Mouse (Mus musculus): ENCODE measurements around the gene B130006D01Rik. TPM values are rescaled to one million over a fixed set of nuclear protein-coding genes. Genes with fewer than 3 reads are reported as not detected.

The B130006D01Rik gene
- polyA plus RNA-seq, 2 experiments, result 0.34 to 1.6 TPM

DNA sequence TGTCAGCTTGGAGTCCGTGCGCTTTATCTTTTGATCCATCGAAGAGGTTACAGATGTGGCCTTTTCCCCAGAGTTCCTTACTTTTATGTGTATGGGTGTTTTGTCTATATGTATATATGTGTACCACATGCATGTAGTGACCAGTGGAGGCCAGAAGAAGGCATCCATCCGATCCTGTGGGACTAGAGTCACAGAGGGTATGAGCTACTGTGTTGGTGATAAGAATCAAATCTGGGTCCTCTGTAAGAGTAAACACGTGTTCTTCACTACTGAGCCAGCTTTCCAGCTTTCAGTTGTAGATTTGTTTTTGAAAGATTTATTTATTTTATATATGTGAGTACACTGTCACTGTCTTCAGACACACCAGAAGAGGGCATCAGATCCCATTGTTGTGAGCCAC lies 4.6 kb downstream of the B130006D01Rik start:
- Histone ChIP-seq H3K4me3 (replicated peaks; ENCODE audit: low read length) (no peak overlapping the region), H3K4me1 (ENCODE audit: control insufficient read depth, insufficient read depth, low read length) (no peaks in the 10 kb centered on the region), H3K9ac (ENCODE audit: low read depth, low read length, severe bottlenecking) (no peak overlapping the region), H3K27ac (replicated peaks; ENCODE audit: low read depth, low read length) (no peak overlapping the region), H3K4me2 (replicated peaks; ENCODE audit: low read depth, low read length, severe bottlenecking) (no peak overlapping the region), H3K36me3 (ENCODE audit: control insufficient read depth, insufficient read depth, low read length) (no peaks in the 10 kb centered on the region), H3K9me3 (ENCODE audit: control insufficient read depth, low read length) (no peaks in the 10 kb centered on the region), H3K27me3 (ENCODE audit: control insufficient read depth, insufficient read depth, low read length) (no peaks in the 10 kb centered on the region)
- TF ChIP-seq POLR2A (IDR thresholded peaks at IDR 0.05; ENCODE audit: borderline replicate concordance, extremely low read depth, insufficient read depth, insufficient read length), result no peak
- WGBS, result 92% methylated on average over 5 of the region's 5 CpGs
- no peak for ATAC-seq (ENCODE audit: low FRiP score, low read depth)
- no peak for DNase-seq (ENCODE audit: low spot score)

GRCm38 (mm10) chr11:95728916-95729907 lies 5.8 kb downstream of the B130006D01Rik start:
- no peaks in the 10 kb centered on the region for H3K4me1 ChIP-seq (ENCODE audit: control insufficient read depth, insufficient read depth, low read length)
- H3K27ac ChIP-seq (replicated peaks; ENCODE audit: low read depth, low read length), result no peak overlapping the region
- ATAC-seq (ENCODE audit: low FRiP score, low read depth) (no peak), DNase-seq (ENCODE audit: low spot score) (no peak)
- no peak for TF ChIP-seq POLR2A (IDR thresholded peaks at IDR 0.05; ENCODE audit: borderline replicate concordance, extremely low read depth, insufficient read depth, insufficient read length)
- H3K36me3 ChIP-seq (ENCODE audit: control insufficient read depth, insufficient read depth, low read length), result no peaks in the 10 kb centered on the region
- no peaks in the 10 kb centered on the region for H3K9me3 ChIP-seq (ENCODE audit: control insufficient read depth, low read length)
- WGBS, result 88% methylated on average over 11 of the region's 12 CpGs
- no peak overlapping the region for H3K4me2 ChIP-seq (replicated peaks; ENCODE audit: low read depth, low read length, severe bottlenecking)
- no peak overlapping the region for H3K4me3 ChIP-seq (replicated peaks; ENCODE audit: low read length)
- no peak overlapping the region for H3K9ac ChIP-seq (ENCODE audit: low read depth, low read length, severe bottlenecking)
- no peaks in the 10 kb centered on the region for H3K27me3 ChIP-seq (ENCODE audit: control insufficient read depth, insufficient read depth, low read length)

DNA sequence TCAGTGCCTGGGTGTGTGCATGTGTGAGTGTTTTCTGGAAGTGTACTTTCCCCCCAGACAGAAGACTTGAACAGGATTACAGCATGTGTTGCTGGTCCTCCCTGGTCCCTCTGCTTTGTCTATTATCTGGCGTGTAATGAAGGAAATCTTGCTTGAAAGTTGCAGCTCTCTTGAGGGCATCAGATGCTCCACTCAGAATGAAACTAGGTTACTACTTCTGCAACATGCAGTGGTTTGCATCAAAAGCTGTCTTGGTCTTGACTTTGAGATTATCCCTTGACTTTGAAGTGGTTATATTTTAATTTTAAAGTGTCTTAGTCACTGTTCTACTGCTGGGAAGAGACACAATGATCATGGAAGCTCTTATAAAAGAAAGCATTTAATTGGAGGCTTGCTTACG lies 11.1 kb downstream of the B130006D01Rik start:
- Histone ChIP-seq H3K9ac (ENCODE audit: low read depth, low read length, severe bottlenecking) (no peak overlapping the region), H3K27me3 (ENCODE audit: control insufficient read depth, insufficient read depth, low read length) (no peaks in the 10 kb centered on the region), H3K27ac (replicated peaks; ENCODE audit: low read depth, low read length) (no peak overlapping the region), H3K9me3 (ENCODE audit: control insufficient read depth, low read length) (no peaks in the 10 kb centered on the region), H3K4me1 (ENCODE audit: control insufficient read depth, insufficient read depth, low read length) (no peaks in the 10 kb centered on the region), H3K36me3 (ENCODE audit: control insufficient read depth, insufficient read depth, low read length) (no peaks in the 10 kb centered on the region), H3K4me2 (replicated peaks; ENCODE audit: low read depth, low read length, severe bottlenecking) (no peak overlapping the region), H3K4me3 (replicated peaks; ENCODE audit: low read length) (no peak overlapping the region)
- no peak for ATAC-seq (ENCODE audit: low FRiP score, low read depth)
- no peak for TF ChIP-seq POLR2A (IDR thresholded peaks at IDR 0.05; ENCODE audit: borderline replicate concordance, extremely low read depth, insufficient read depth, insufficient read length)
- 85% methylated on average over 2 of the region's 2 CpGs for WGBS
- DNase-seq (ENCODE audit: low spot score), result no peak

DNA sequence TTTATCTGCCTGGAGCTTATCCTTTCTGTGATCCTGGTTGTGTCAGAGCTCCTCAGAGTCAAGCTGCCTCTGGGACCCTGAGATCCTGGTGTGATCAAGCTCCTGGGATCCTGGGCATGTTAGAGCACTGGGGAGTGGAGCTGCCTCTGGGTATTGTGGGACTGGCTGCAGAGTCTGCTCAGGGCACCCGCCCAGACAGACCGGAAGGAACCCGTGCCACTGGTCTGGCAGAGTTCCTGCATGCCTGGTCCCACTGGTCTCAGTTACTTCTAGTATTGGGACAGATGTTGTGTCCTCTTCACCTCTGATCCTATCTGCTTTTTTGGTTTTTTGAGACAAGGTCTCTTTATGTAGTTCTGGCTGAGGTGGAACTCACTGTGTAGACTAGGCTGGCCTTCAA lies 14.4 kb downstream of the B130006D01Rik start:
- no peak overlapping the region for H3K4me2 ChIP-seq (replicated peaks; ENCODE audit: low read depth, low read length, severe bottlenecking)
- no peaks in the 10 kb centered on the region for H3K27me3 ChIP-seq (ENCODE audit: control insufficient read depth, insufficient read depth, low read length)
- DNase-seq (ENCODE audit: low spot score) (no peak), ATAC-seq (ENCODE audit: low FRiP score, low read depth) (no peak)
- H3K4me1 ChIP-seq (ENCODE audit: control insufficient read depth, insufficient read depth, low read length), result no peaks in the 10 kb centered on the region
- no peaks in the 10 kb centered on the region for H3K9me3 ChIP-seq (ENCODE audit: control insufficient read depth, low read length)
- H3K9ac ChIP-seq (ENCODE audit: low read depth, low read length, severe bottlenecking), result no peak overlapping the region
- no peak overlapping the region for H3K27ac ChIP-seq (replicated peaks; ENCODE audit: low read depth, low read length)
- no peak for TF ChIP-seq POLR2A (IDR thresholded peaks at IDR 0.05; ENCODE audit: borderline replicate concordance, extremely low read depth, insufficient read depth, insufficient read length)
- H3K4me3 ChIP-seq (replicated peaks; ENCODE audit: low read length), result no peak overlapping the region
- 79% methylated on average over 3 of the region's 3 CpGs for WGBS
- H3K36me3 ChIP-seq (ENCODE audit: control insufficient read depth, insufficient read depth, low read length), result no peaks in the 10 kb centered on the region

- no peak for ATAC-seq (ENCODE audit: low FRiP score, low read depth)
- Histone ChIP-seq H3K4me2 (replicated peaks; ENCODE audit: low read depth, low read length, severe bottlenecking) (no peak overlapping the region), H3K9ac (ENCODE audit: low read depth, low read length, severe bottlenecking) (no peak overlapping the region), H3K36me3 (ENCODE audit: control insufficient read depth, insufficient read depth, low read length) (peaks cover 8% of the 10 kb centered on the region), H3K27ac (replicated peaks; ENCODE audit: low read depth, low read length) (no peak overlapping the region), H3K9me3 (ENCODE audit: control insufficient read depth, low read length) (no peaks in the 10 kb centered on the region), H3K27me3 (ENCODE audit: control insufficient read depth, insufficient read depth, low read length) (no peaks in the 10 kb centered on the region), H3K4me3 (replicated peaks; ENCODE audit: low read length) (no peak overlapping the region), H3K4me1 (ENCODE audit: control insufficient read depth, insufficient read depth, low read length) (0 out of 2 replicates have a peak, but pooled peaks cover 3% of the 10 kb centered on the region)
- 96% methylated on average over 2 of the region's 2 CpGs for WGBS
- TF ChIP-seq POLR2A (IDR thresholded peaks at IDR 0.05; ENCODE audit: borderline replicate concordance, extremely low read depth, insufficient read depth, insufficient read length), result no peak
- no peak for DNase-seq (ENCODE audit: low spot score)
Measured at GRCm38 (mm10) chr11:95744521-95744920, 21.1 kb downstream of the B130006D01Rik start.

All from limb, embryonic 14.5 days (tissue).